Mouse (Mus musculus) cerebellum, adult 2 months (tissue): ENCODE measurements around the gene Tmem100. TPM values are rescaled to one million over a fixed set of nuclear protein-coding genes. Genes with fewer than 3 reads are reported as not detected.
A peak's percentile ranks its signal among the peaks of the same experiment; 100 is the strongest.

ENCODE experiments used
- DNase-seq, 2 experiments: peaks; one replicate each; pipeline ENCODE4 v3.0.0; 2021
- H3K27ac ChIP-seq: fragments of 200-500 bp; 2 replicates; pipeline ENCODE4 v1.5.1; 2012; ENCODE audit warnings: low read length, control low read depth, inconsistent platforms; ENCODE audit not compliant: insufficient read depth
- H3K27me3 ChIP-seq: fragments of 200-500 bp; 2 replicates; pipeline ENCODE4 v1.6.1; 2012; ENCODE audit warnings: inconsistent platforms, mild to moderate bottlenecking, low read length, moderate library complexity; ENCODE audit not compliant: control insufficient read depth, insufficient read depth
- H3K4me1 ChIP-seq: fragments of 200-500 bp; 2 replicates; pipeline ENCODE4 v1.6.1; 2011; ENCODE audit warnings: low read length; ENCODE audit not compliant: control insufficient read depth, insufficient read depth
- H3K4me3 ChIP-seq: fragments of 200-500 bp; replicated peaks from 2 replicates; pipeline ENCODE3; 2011; ENCODE audit warnings: mild to moderate bottlenecking, low read depth, low read length, control low read depth; ENCODE audit not compliant: insufficient read depth
- CTCF ChIP-seq: fragments of 200-500 bp; IDR thresholded peaks from 2 replicates; pipeline ENCODE4 v1.5.1; 2011; ENCODE audit warnings: low read depth, mild to moderate bottlenecking, control low read depth, low read length, moderate library complexity, borderline replicate concordance; ENCODE audit not compliant: insufficient read depth
- POLR2A ChIP-seq: fragments of 200-500 bp; IDR thresholded peaks from 2 replicates; pipeline ENCODE4 v1.6.1; 2011; ENCODE audit warnings: low read length, control low read depth, borderline replicate concordance; ENCODE audit not compliant: insufficient read depth
- WGBS: fragments of 180-500 bp; shearing (Covaris S2); methylation state at CpG from one replicate; pipeline ENCODE4 v1.1.7; 2018; 5-methylcytosine and 5-hydroxymethylcytosine counted together
- polyA plus RNA-seq: library from polyadenylated mRNA; depleted of rRNA; stranded (reverse); fragments of >200 nt; gene quantifications from 2 replicates; pipeline ENCODE4 v1.2.3, GENCODE M21; 2012; rRNA removed

Tmem100 gene
- 8.1 and 9.2 TPM in 2 replicates for polyA plus RNA-seq

GRCm38 (mm10) chr11:90029841-90030398 lies at the start of gene Tmem100:
TSS of gene Tmem100 (plus strand) at chr11:90030348.
- TF ChIP-seq CTCF, result no peak
- no peak for TF ChIP-seq POLR2A
- H3K27me3 ChIP-seq, result peaks cover 1% of the 10 kb centered on the region; the same call in 1 of the 2 replicates
- WGBS, result 44% methylated on average over 13 of the region's 13 CpGs
- no peak within 1 kb of the TSS for H3K27ac ChIP-seq
- peaks cover 3% of the 10 kb centered on the region; the same call in 1 of the 2 replicates for H3K4me1 ChIP-seq
- DNase-seq, result no peak
- peak within 1 kb of the TSS; percentile 21 for H3K4me3 ChIP-seq

DNA sequence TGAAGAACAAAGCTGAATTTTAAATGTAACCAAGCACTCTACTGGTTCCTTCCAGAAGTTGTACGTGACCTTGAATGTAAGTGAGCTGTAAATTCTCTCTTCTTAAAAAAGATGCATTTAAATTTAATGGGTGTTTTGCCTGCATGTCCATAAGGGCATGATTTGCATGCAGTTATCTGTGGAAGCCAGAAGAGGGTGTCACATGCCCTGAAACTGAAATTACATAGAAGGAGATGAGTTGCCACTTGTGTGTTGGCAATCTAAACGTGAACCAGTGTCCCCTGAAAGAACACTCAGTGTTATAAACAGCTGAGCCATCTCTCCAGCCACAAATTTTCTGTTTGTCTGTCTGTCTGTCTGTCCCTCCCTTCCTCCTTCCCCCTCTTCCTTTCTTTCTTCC lies 47.2 kb upstream of the Tmem100 start:
- H3K4me1 ChIP-seq, result 0 out of 2 replicates have a peak, but pooled peaks cover 3% of the 10 kb centered on the region
- TF ChIP-seq POLR2A (no peak), CTCF (no peak)
- no peak overlapping the region for H3K4me3 ChIP-seq
- 78% methylated on average over 2 of the region's 2 CpGs for WGBS
- DNase-seq, result no peak
- no peak overlapping the region for H3K27ac ChIP-seq
- no peaks in the 10 kb centered on the region for H3K27me3 ChIP-seq

DNA sequence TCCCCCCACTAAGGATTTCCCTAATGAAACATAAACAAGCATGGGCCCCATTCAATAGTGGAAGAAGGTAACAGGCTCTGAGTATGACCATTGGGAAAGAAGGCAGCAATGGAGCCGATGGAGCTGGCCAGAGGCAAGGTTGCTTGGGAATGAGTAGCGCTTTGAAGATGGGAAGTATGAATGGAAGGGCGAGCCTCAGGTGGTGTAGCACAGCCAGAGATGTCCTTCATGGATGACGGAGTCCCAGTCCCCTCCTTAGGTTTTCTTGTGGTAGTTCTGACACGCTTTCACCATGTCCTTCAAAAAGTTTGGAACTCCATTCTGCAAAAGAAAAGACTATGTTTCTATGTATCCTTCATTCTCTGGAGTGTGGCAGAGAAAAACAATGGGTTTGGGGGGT lies 45.7 kb upstream of the Tmem100 start:
- Histone ChIP-seq H3K4me1 (no peaks in the 10 kb centered on the region), H3K27me3 (no peaks in the 10 kb centered on the region), H3K27ac (no peak overlapping the region), H3K4me3 (no peak overlapping the region)
- TF ChIP-seq CTCF, result no peak
- TF ChIP-seq POLR2A, result no peak
- WGBS, result 91% methylated on average over 5 of the region's 5 CpGs
- DNase-seq, result no peak

- Histone ChIP-seq H3K4me3 (no peak overlapping the region), H3K4me1 (no peaks in the 10 kb centered on the region), H3K27ac (no peak overlapping the region), H3K27me3 (no peaks in the 10 kb centered on the region)
- WGBS, result 33% methylated on average over 10 of the region's 10 CpGs
- TF ChIP-seq CTCF (no peak), POLR2A (no peak)
- no peak for DNase-seq
These were observed 44.7 kb upstream of the Tmem100 start for GRCm38 (mm10) chr11:89985200-89986187.

- WGBS, result 90% methylated on average over 8 of the region's 8 CpGs
- H3K4me3 ChIP-seq, result no peak overlapping the region
- H3K27ac ChIP-seq, result no peak overlapping the region
- no peak for DNase-seq
- TF ChIP-seq CTCF (no peak), POLR2A (no peak)
- H3K4me1 ChIP-seq, result no peaks in the 10 kb centered on the region
- H3K27me3 ChIP-seq, result no peaks in the 10 kb centered on the region
These were observed 43.6 kb upstream of the Tmem100 start for GRCm38 (mm10) chr11:89986516-89986915.

DNA sequence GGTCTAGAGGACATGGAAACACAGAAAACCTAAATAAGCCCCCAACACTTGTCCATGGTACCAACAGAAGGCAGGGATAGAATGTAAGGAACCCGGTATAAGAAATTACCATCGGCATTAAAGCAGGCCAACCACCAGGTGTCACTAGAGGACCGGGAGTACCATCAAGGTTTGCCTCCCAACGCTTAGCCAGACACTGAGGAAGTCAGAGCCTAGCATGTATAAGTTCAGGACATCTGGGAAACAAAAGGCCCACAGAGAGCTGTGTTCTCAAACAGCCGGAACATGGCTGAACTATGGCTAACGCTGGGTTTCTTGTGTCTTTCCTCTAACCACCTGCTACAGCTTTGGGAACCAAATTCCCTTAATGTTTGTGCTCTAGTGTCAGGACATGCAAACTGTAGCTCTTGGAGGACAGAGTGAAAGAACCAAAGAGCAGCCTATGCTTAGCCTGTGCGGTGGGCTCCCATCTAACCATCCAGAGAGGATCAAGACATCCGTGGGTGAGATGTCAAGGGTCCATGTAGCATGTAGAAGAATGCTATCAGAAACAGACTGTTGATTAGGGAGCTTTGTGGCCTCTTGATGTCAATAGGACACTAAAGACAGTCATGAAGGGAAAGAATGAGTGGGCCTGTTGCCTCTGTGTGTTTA lies 41.1 kb upstream of the Tmem100 start:
- no peak overlapping the region for H3K27ac ChIP-seq
- no peaks in the 10 kb centered on the region for H3K27me3 ChIP-seq
- H3K4me1 ChIP-seq, result no peaks in the 10 kb centered on the region
- 21% methylated on average over 8 of the region's 8 CpGs for WGBS
- H3K4me3 ChIP-seq, result no peak overlapping the region
- peak; percentile 87 for TF ChIP-seq CTCF
- no peak for TF ChIP-seq POLR2A
- DNase-seq, result peak; percentile 39 to 58

- TF ChIP-seq POLR2A, result no peak
- Histone ChIP-seq H3K27me3 (no peaks in the 10 kb centered on the region), H3K4me3 (no peak overlapping the region), H3K27ac (no peak overlapping the region), H3K4me1 (no peaks in the 10 kb centered on the region)
- DNase-seq, result no peak
These were observed 38.5 kb upstream of the Tmem100 start for GRCm38 (mm10) chr11:89991661-89992060.
